In genomic region chr2:122704572-122704971, GRCm38 (mm10) we compare ENCODE assay signal across 15 mouse cellular contexts.
"Had no signal": no experiment of that assay in that cellular context is flagged by ENCODE, and none has a peak within 500 bp of the region (broad histone marks: within the 10 kb centered on the region; RNA-seq: fewer than 3 reads in every experiment).

No protein-coding gene starts in this region.

- H3K27ac ChIP-seq: limb, embryonic 13.5 days; liver, embryonic 14.5 days; midbrain, embryonic 10.5 days; neural tube, embryonic 13.5 days had no signal

- H3K4me3 ChIP-seq: limb, embryonic 13.5 days; midbrain, embryonic 10.5 days; neural tube, embryonic 13.5 days had no signal

- H3K9ac ChIP-seq: limb, embryonic 13.5 days; liver, embryonic 14.5 days; neural tube, embryonic 13.5 days had no signal

- H3K9me3 ChIP-seq: limb, embryonic 13.5 days; midbrain, embryonic 10.5 days; neural tube, embryonic 13.5 days had no signal

- DNase-seq: kidney, adult 8-10 months; kidney, postnatal 25 days; layer of hippocampus, adult 9-11 months; left cerebral cortex, postnatal 4 days; lung, adult 18-20 months; lung, postnatal 4 days; midbrain, embryonic 14.5 days; right cerebral cortex, postnatal 4 days; spleen, adult 18-20 months; thymus, adult 18-20 months; thymus, postnatal 14 days had no signal

- H3K4me2 ChIP-seq: limb, embryonic 13.5 days; neural tube, embryonic 13.5 days had no signal

- H3K36me3 ChIP-seq: limb, embryonic 13.5 days; midbrain, embryonic 10.5 days; neural tube, embryonic 13.5 days had no signal
